Mouse (Mus musculus) thymus, adult 2 months (tissue): Measurements from ENCODE around the gene Pitpna. TPM values are rescaled to one million over a fixed set of nuclear protein-coding genes. Genes with fewer than 3 reads are reported as not detected.

Experiments
- DNase-seq: peaks from one replicate; pipeline ENCODE4 v3.0.0; 2021
- H3K27ac ChIP-seq: fragments of 200-500 bp; 2 replicates; pipeline ENCODE4 v1.5.1; 2012; ENCODE audit warnings: low read length, control low read depth; ENCODE audit not compliant: control insufficient read depth, insufficient read depth
- H3K27me3 ChIP-seq: fragments of 200-500 bp; 2 replicates; pipeline ENCODE4 v1.6.1; 2012; ENCODE audit warnings: mild to moderate bottlenecking, low read length, moderate library complexity, mixed read lengths; ENCODE audit not compliant: control insufficient read depth, insufficient read depth
- H3K36me3 ChIP-seq: fragments of 200-500 bp; 2 replicates; pipeline ENCODE4 v1.6.1; 2012; ENCODE audit warnings: mild to moderate bottlenecking, low read length, moderate library complexity; ENCODE audit not compliant: control insufficient read depth, insufficient read depth
- H3K4me1 ChIP-seq: fragments of 200-500 bp; replicated peaks from 2 replicates; pipeline ENCODE4 v1.6.1; 2012; ENCODE audit warnings: low read length; ENCODE audit not compliant: control insufficient read depth, insufficient read depth
- H3K4me3 ChIP-seq: fragments of 200-500 bp; 2 replicates; pipeline ENCODE4 v1.5.1; 2012; ENCODE audit warnings: mild to moderate bottlenecking, low read length, control low read depth, moderate library complexity; ENCODE audit not compliant: control insufficient read depth, insufficient read depth
- CTCF ChIP-seq: fragments of 200-500 bp; IDR thresholded peaks from 2 replicates; pipeline ENCODE4 v1.5.1; 2012; ENCODE audit warnings: mild to moderate bottlenecking, control low read depth, low read length, moderate library complexity, borderline replicate concordance; ENCODE audit not compliant: control insufficient read depth, poor library complexity, insufficient read depth; ENCODE audit errors: extremely low read depth
- POLR2A ChIP-seq: fragments of 200-500 bp; IDR thresholded peaks from 2 replicates; pipeline ENCODE4 v1.6.1; 2012; ENCODE audit warnings: mild to moderate bottlenecking, low read length, control low read depth, moderate library complexity; ENCODE audit not compliant: control insufficient read depth, poor library complexity, insufficient read depth; ENCODE audit errors: extremely low read depth
- WGBS: fragments of 180-500 bp; shearing (Covaris S2); methylation state at CpG from one replicate; pipeline ENCODE4 v1.1.7; 2018; 5-methylcytosine and 5-hydroxymethylcytosine counted together
- polyA plus RNA-seq: library from polyadenylated mRNA; depleted of rRNA; stranded (reverse); fragments of >200 nt; gene quantifications from 2 replicates; pipeline ENCODE4 v1.2.3, GENCODE M21; 2012

Pitpna gene
- polyA plus RNA-seq, 1 experiment: 99.7 TPM

GRCm38 (mm10) chr11:75660941-75661800 is 73.3 kb downstream of the Pitpna start:
- Histone ChIP-seq H3K27me3 (no peaks in the 10 kb centered on the region), H3K27ac (no peak overlapping the region), H3K4me1 (peaks cover 11% of the 10 kb centered on the region), H3K36me3 (peaks cover 33% of the 10 kb centered on the region), H3K4me3 (no peak overlapping the region)
- DNase-seq: no peak
- WGBS: 97% methylated on average over 21 of the region's 21 CpGs
- TF ChIP-seq CTCF (no peak), POLR2A (no peak)

- Histone ChIP-seq H3K4me3 (no peak overlapping the region), H3K27me3 (no peaks in the 10 kb centered on the region), H3K36me3 (peaks cover 39% of the 10 kb centered on the region), H3K4me1 (peaks cover 1% of the 10 kb centered on the region; the same call in 1 of the 2 replicates), H3K27ac (no peak overlapping the region)
- WGBS: 98% methylated on average over 7 of the region's 7 CpGs
- no peak for TF ChIP-seq POLR2A
- TF ChIP-seq CTCF: no peak
- no peak for DNase-seq
Measured at GRCm38 (mm10) chr11:75662131-75662530, 74.2 kb downstream of the Pitpna start.

- Histone ChIP-seq H3K4me3 (no peak overlapping the region), H3K36me3 (peaks cover 57% of the 10 kb centered on the region), H3K27me3 (no peaks in the 10 kb centered on the region), H3K27ac (no peak overlapping the region), H3K4me1 (peaks cover 9% of the 10 kb centered on the region; the same call in 1 of the 2 replicates)
- WGBS: 95% methylated on average over 6 of the region's 6 CpGs
- DNase-seq: no peak
- no peak for TF ChIP-seq CTCF
Measured at GRCm38 (mm10) chr11:75666296-75666695, 78.4 kb downstream of the Pitpna start.

- Histone ChIP-seq H3K27ac (no peak overlapping the region), H3K36me3 (peaks cover 62% of the 10 kb centered on the region), H3K27me3 (no peaks in the 10 kb centered on the region), H3K4me1 (peaks cover 9% of the 10 kb centered on the region; the same call in 1 of the 2 replicates), H3K4me3 (no peak overlapping the region)
- DNase-seq: no peak
- TF ChIP-seq POLR2A: no peak
- TF ChIP-seq CTCF: no peak
- WGBS: 29% methylated on average over 3 of the region's 3 CpGs
Measured at GRCm38 (mm10) chr11:75668621-75669020, 80.7 kb downstream of the Pitpna start.

GRCm38 (mm10) chr11:75669176-75669852 is 81.4 kb downstream of the Pitpna start:
- peaks cover 61% of the 10 kb centered on the region for H3K36me3 ChIP-seq
- 78% methylated on average over 11 of the region's 11 CpGs for WGBS
- H3K4me1 ChIP-seq: peaks cover 9% of the 10 kb centered on the region; the same call in 1 of the 2 replicates
- no peaks in the 10 kb centered on the region for H3K27me3 ChIP-seq
- TF ChIP-seq CTCF: no peak
- no peak for TF ChIP-seq POLR2A
- no peak overlapping the region for H3K4me3 ChIP-seq
- DNase-seq: no peak
- H3K27ac ChIP-seq: no peak overlapping the region

- Histone ChIP-seq H3K27me3 (no peaks in the 10 kb centered on the region), H3K4me1 (peaks cover 9% of the 10 kb centered on the region; the same call in 1 of the 2 replicates), H3K4me3 (no peak overlapping the region), H3K36me3 (peaks cover 59% of the 10 kb centered on the region), H3K27ac (no peak overlapping the region)
- DNase-seq: no peak
- TF ChIP-seq CTCF: no peak
- no peak for TF ChIP-seq POLR2A
- 73% methylated on average over 12 of the region's 12 CpGs for WGBS
Measured at GRCm38 (mm10) chr11:75669853-75670200, 81.9 kb downstream of the Pitpna start.
